Mouse (Mus musculus) myocyte (in vitro differentiated cells): ENCODE measurements around the gene Nfkbie. TPM values are rescaled to one million over a fixed set of nuclear protein-coding genes. Genes with fewer than 3 reads are reported as not detected.

ENCODE experiments used
- H3K27me3 ChIP-seq: one replicate; pipeline ENCODE4 v1.6.1; 2011; ENCODE audit not compliant: control insufficient read depth, insufficient read depth, insufficient read length
- H3K36me3 ChIP-seq: one replicate; pipeline ENCODE4 v1.6.1; 2011; ENCODE audit not compliant: control insufficient read depth, insufficient read depth
- H3K4me2 ChIP-seq: one replicate; pipeline ENCODE4 v1.6.1; 2011; ENCODE audit warnings: low read depth, control low read depth
- H3K4me3 ChIP-seq: one replicate; pipeline ENCODE4 v1.5.1; 2011; ENCODE audit warnings: mild to moderate bottlenecking, control low read depth, moderate library complexity
- H3K79me2 ChIP-seq: one replicate; pipeline ENCODE4 v1.6.1; 2011; ENCODE audit not compliant: control insufficient read depth, insufficient read depth
- H3ac ChIP-seq: one replicate; pipeline ENCODE4 v1.6.1; 2011; ENCODE audit not compliant: control insufficient read depth, insufficient read length
- CEBPB ChIP-seq: IDR thresholded peaks from 2 replicates; pipeline ENCODE4 v1.6.1; 2011; ENCODE audit warnings: mild to moderate bottlenecking, moderate library complexity; ENCODE audit not compliant: poor library complexity, insufficient read depth, severe bottlenecking
- E2F4 ChIP-seq: IDR thresholded peaks from one replicate; pipeline ENCODE4 v1.6.1; 2011; ENCODE audit warnings: mild to moderate bottlenecking, control low read depth, moderate library complexity; ENCODE audit not compliant: insufficient read depth
- MAX ChIP-seq: IDR thresholded peaks from one replicate; pipeline ENCODE4 v1.6.1; 2011; ENCODE audit warnings: low read depth, mild to moderate bottlenecking, control low read depth
- MYOD1 ChIP-seq, 3 experiments: IDR thresholded peaks; one replicate each; pipeline ENCODE4 v1.6.1; 2011; ENCODE audit warnings: control low read depth in 2 of 3, low read depth in 2 of 3, mild to moderate bottlenecking in 2 of 3, moderate library complexity in 1 of 3; ENCODE audit not compliant: insufficient read length in 2 of 3, control insufficient read depth in 1 of 3
- MYOG ChIP-seq, 3 experiments: IDR thresholded peaks; one replicate each; pipeline ENCODE4 v1.6.1; 2011; ENCODE audit warnings: control low read depth in 2 of 3, low read depth in 2 of 3, mild to moderate bottlenecking in 2 of 3; ENCODE audit not compliant: insufficient read length in 2 of 3, control insufficient read depth in 1 of 3, insufficient read depth in 1 of 3
- POLR2A ChIP-seq: IDR thresholded peaks from one replicate; pipeline ENCODE4 v1.6.1; 2011; ENCODE audit warnings: low read depth, mild to moderate bottlenecking, control low read depth, moderate library complexity; ENCODE audit not compliant: insufficient read length
- POLR2AphosphoS2 ChIP-seq: IDR thresholded peaks from one replicate; pipeline ENCODE4 v1.6.1; 2011; ENCODE audit warnings: low read depth, control low read depth; ENCODE audit not compliant: insufficient read length
- REST ChIP-seq: IDR thresholded peaks from one replicate; pipeline ENCODE4 v1.6.1; 2011; ENCODE audit warnings: mild to moderate bottlenecking, control low read depth, moderate library complexity; ENCODE audit not compliant: insufficient read depth, insufficient read length
- SRF ChIP-seq: IDR thresholded peaks from one replicate; pipeline ENCODE4 v1.6.1; 2011; ENCODE audit warnings: low read depth; ENCODE audit not compliant: control insufficient read depth, insufficient read length
- TCF12 ChIP-seq: IDR thresholded peaks from one replicate; pipeline ENCODE4 v1.6.1; 2011; ENCODE audit warnings: mild to moderate bottlenecking, control low read depth; ENCODE audit not compliant: poor library complexity, insufficient read depth, severe bottlenecking
- TCF3 ChIP-seq: IDR thresholded peaks from one replicate; pipeline ENCODE4 v1.6.1; 2011; ENCODE audit warnings: low read depth, control low read depth; ENCODE audit not compliant: insufficient read length
- USF1 ChIP-seq: IDR thresholded peaks from one replicate; pipeline ENCODE4 v1.6.1; 2011; ENCODE audit warnings: low read depth, mild to moderate bottlenecking, control low read depth, moderate library complexity
- polyA plus RNA-seq: library from polyadenylated mRNA; unstranded; fragments of >200 nt; fragmentation: generic; extraction: Trizol; gene quantifications from one replicate; pipeline ENCODE4 v1.2.1, GENCODE M21; 2012; ENCODE audit warnings: missing spikeins

Gene Nfkbie
- polyA plus RNA-seq, 1 experiment, result 7.3 TPM

- TF ChIP-seq TCF12, result no peak
- peak; percentile 65 for TF ChIP-seq POLR2AphosphoS2
- no peak for TF ChIP-seq MYOG (IDR thresholded peaks at IDR 0.05; ENCODE audit: control insufficient read depth in 1 of 3, insufficient read depth in 1 of 3, insufficient read length in 2 of 3, low read depth in 2 of 3)
- TF ChIP-seq POLR2A, result peak; percentile 66
- no peak for TF ChIP-seq E2F4
- no peak for TF ChIP-seq SRF
- TF ChIP-seq REST, result no peak
- TF ChIP-seq USF1, result no peak
- TF ChIP-seq MAX, result no peak
- no peak for TF ChIP-seq CEBPB
- no peak for TF ChIP-seq MYOD1 (IDR thresholded peaks at IDR 0.05; ENCODE audit: control insufficient read depth in 1 of 3, insufficient read length in 2 of 3, low read depth in 2 of 3)
- TF ChIP-seq TCF3, result no peak
- no peak overlapping the region for H3K4me3 ChIP-seq
- no peaks in the 10 kb centered on the region for H3K79me2 ChIP-seq
- no peaks in the 10 kb centered on the region for H3K36me3 ChIP-seq
- H3K4me2 ChIP-seq, result peak overlapping the region; percentile 58
- no peaks in the 10 kb centered on the region for H3K27me3 ChIP-seq
- no peak overlapping the region for H3ac ChIP-seq
Measured at GRCm38 (mm10) chr17:45610144-45610866, 54.8 kb downstream of the Nfkbie start.

- Histone ChIP-seq H3K36me3 (no peaks in the 10 kb centered on the region), H3K79me2 (no peaks in the 10 kb centered on the region), H3K4me3 (no peak overlapping the region), H3K27me3 (no peaks in the 10 kb centered on the region), H3K4me2 (no peak overlapping the region), H3ac (no peak overlapping the region)
- TF ChIP-seq SRF, result peak; percentile 51
- TF ChIP-seq MYOG (IDR thresholded peaks at IDR 0.05; ENCODE audit: control insufficient read depth in 1 of 3, insufficient read depth in 1 of 3, insufficient read length in 2 of 3, low read depth in 2 of 3), result no peak
Measured at GRCm38 (mm10) chr17:45612008-45612407, 56.5 kb downstream of the Nfkbie start.

Other genes with a start within 250 kb of the Nfkbie start
- 26.8 TPM for gene Cdc5l, start 122.0 kb upstream of the Nfkbie start, polyA plus RNA-seq
- gene Spats1, start 80.3 kb upstream of the Nfkbie start, polyA plus RNA-seq, result 0.07 TPM
- gene Aars2, start 48.9 kb upstream of the Nfkbie start, polyA plus RNA-seq, result 15.5 TPM
- gene Tcte1, start 32.3 kb upstream of the Nfkbie start, polyA plus RNA-seq, result not detected
- 0.30 TPM for gene Tmem151b, start 6.0 kb upstream of the Nfkbie start, polyA plus RNA-seq
- 80.1 TPM for gene Slc35b2, start 8.2 kb downstream of the Nfkbie start, polyA plus RNA-seq
- gene Hsp90ab1, start 17.6 kb downstream of the Nfkbie start, polyA plus RNA-seq, result 1,606 TPM
- 913 TPM for gene Slc29a1, start 43.9 kb downstream of the Nfkbie start, polyA plus RNA-seq
- 576 TPM for gene Mymx, start 46.4 kb downstream of the Nfkbie start, polyA plus RNA-seq
- gene Capn11, start 103.6 kb downstream of the Nfkbie start, polyA plus RNA-seq, result 0.38 TPM
- 276 TPM for gene Mrpl14, start 130.6 kb downstream of the Nfkbie start, polyA plus RNA-seq
- gene Tmem63b, start 131.2 kb downstream of the Nfkbie start, polyA plus RNA-seq, result 58.4 TPM
- gene 1600014C23Rik, start 178.1 kb downstream of the Nfkbie start, polyA plus RNA-seq, result 0.17 TPM